In the genomic region with DNA sequence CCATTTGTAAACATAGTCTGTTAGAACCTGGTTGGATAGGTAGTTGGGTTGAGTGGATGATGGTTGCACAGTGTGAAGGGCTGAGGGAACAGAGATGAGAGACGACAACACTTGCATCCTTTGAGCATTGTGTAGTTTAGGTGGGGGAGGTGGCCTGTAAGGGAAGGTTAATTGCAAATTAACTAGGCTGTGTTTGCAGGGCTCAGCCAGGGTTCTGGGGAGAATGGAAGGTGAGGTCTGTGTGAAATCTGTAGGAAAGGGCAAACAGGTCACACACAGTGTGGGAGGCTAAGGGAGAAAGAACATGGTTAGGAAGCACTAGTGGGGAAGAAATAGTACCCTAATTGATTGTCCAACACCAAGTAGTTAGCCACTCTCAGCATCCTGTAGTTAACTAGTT, we compare ENCODE assay signal across 22 mouse cellular contexts.
A peak's percentile ranks its signal among the peaks of the same experiment; 100 is the strongest.
DNase-seq lines count a peak whose midpoint lies in the region; ATAC-seq and TF ChIP-seq lines count a peak whose summit lies in the region.
"Had no signal": no experiment of that assay in that cellular context is flagged by ENCODE, and none has a peak within 500 bp of the region (broad histone marks: within the 10 kb centered on the region; RNA-seq: fewer than 3 reads in every experiment).

No protein-coding gene starts in this region.

- no peaks in the 10 kb centered on the region for H3K4me1 ChIP-seq in forebrain, embryonic 11.5 days (replicated peaks; ENCODE audit: control insufficient read depth, insufficient read depth, low read length)
- peaks cover 36% of the 10 kb centered on the region for H3K4me1 ChIP-seq in forebrain, embryonic 10.5 days
- peaks cover 70% of the 10 kb centered on the region for H3K4me1 ChIP-seq in heart, embryonic 10.5 days
- peaks cover 37% of the 10 kb centered on the region for H3K4me1 ChIP-seq in liver, embryonic 11.5 days (replicated peaks; ENCODE audit: control insufficient read depth, insufficient read depth, low read length)
- peaks cover 30% of the 10 kb centered on the region for H3K4me1 ChIP-seq in liver, postnatal 0 days (ENCODE audit: insufficient read depth)
- peaks cover 12% of the 10 kb centered on the region for H3K4me1 ChIP-seq in hindbrain, embryonic 13.5 days (replicated peaks)
- H3K4me1 ChIP-seq: hindbrain, embryonic 15.5 days had no signal

- no peaks in the 10 kb centered on the region for H3K9me3 ChIP-seq in forebrain, embryonic 11.5 days (ENCODE audit: control insufficient read depth, low read length)
- no peaks in the 10 kb centered on the region for H3K9me3 ChIP-seq in forebrain, embryonic 10.5 days
- no peaks in the 10 kb centered on the region for H3K9me3 ChIP-seq in heart, embryonic 10.5 days
- no peaks in the 10 kb centered on the region for H3K9me3 ChIP-seq in liver, embryonic 11.5 days (ENCODE audit: control insufficient read depth, low read length)
- H3K9me3 ChIP-seq in liver, postnatal 0 days (ENCODE audit: low read length) = no peaks in the 10 kb centered on the region
- H3K9me3 ChIP-seq in hindbrain, embryonic 13.5 days = no peaks in the 10 kb centered on the region
- H3K9me3 ChIP-seq: embryonic facial prominence, embryonic 13.5 days; hindbrain, embryonic 10.5 days; hindbrain, embryonic 15.5 days had no signal

- no peak overlapping the region for H3K4me2 ChIP-seq in forebrain, embryonic 11.5 days (ENCODE audit: low read depth, low read length, severe bottlenecking)
- H3K4me2 ChIP-seq in liver, embryonic 11.5 days = no peak overlapping the region
- no peak overlapping the region for H3K4me2 ChIP-seq in liver, postnatal 0 days (ENCODE audit: low read depth, low read length)
- H3K4me2 ChIP-seq in hindbrain, embryonic 13.5 days = no peak overlapping the region
- H3K4me2 ChIP-seq: embryonic facial prominence, embryonic 13.5 days; hindbrain, embryonic 15.5 days had no signal

- no peak for ATAC-seq in forebrain, embryonic 11.5 days (replicated peaks; ENCODE audit: low FRiP score)
- ATAC-seq in liver, embryonic 11.5 days (replicated peaks; ENCODE audit: low FRiP score) = 0 out of 2 replicates have a peak, but pooled peaks have one; percentile 13
- no peak for ATAC-seq in liver, postnatal 0 days
- no peak for ATAC-seq in hindbrain, embryonic 13.5 days (ENCODE audit: low FRiP score)
- ATAC-seq: CD4-positive, CD25-positive, alpha-beta regulatory T cell, adult 4 months; forebrain, embryonic 14.5 days; inflammation-experienced regulatory T-cells, adult 6 months; Patski had no signal

- no peak for TF ChIP-seq EP300 in liver, postnatal 0 days (IDR thresholded peaks at IDR 0.05; ENCODE audit: low read depth)

- H3K36me3 ChIP-seq in forebrain, embryonic 11.5 days (ENCODE audit: control insufficient read depth, insufficient read depth, low read length) = no peaks in the 10 kb centered on the region
- 0 out of 2 replicates have a peak, but pooled peaks cover 4% of the 10 kb centered on the region for H3K36me3 ChIP-seq in forebrain, embryonic 10.5 days (replicated peaks)
- no peaks in the 10 kb centered on the region for H3K36me3 ChIP-seq in heart, embryonic 10.5 days
- H3K36me3 ChIP-seq in liver, embryonic 11.5 days (ENCODE audit: control insufficient read depth, insufficient read depth, low read length) = no peaks in the 10 kb centered on the region
- no peaks in the 10 kb centered on the region for H3K36me3 ChIP-seq in liver, postnatal 0 days (replicated peaks; ENCODE audit: insufficient read depth, low read length)
- H3K36me3 ChIP-seq in hindbrain, embryonic 13.5 days = no peaks in the 10 kb centered on the region
- H3K36me3 ChIP-seq: embryonic facial prominence, embryonic 13.5 days; hindbrain, embryonic 10.5 days; hindbrain, embryonic 15.5 days had no signal

- TF ChIP-seq CTCF in liver, postnatal 0 days (IDR thresholded peaks at IDR 0.05; ENCODE audit: low read depth) = no peak

- DNase-seq in forebrain, embryonic 11.5 days (ENCODE audit: low spot score) = peak; percentile 19
- no peak for DNase-seq in forebrain, embryonic 10.5 days (ENCODE audit: extremely low spot score, low spot score)
- no peak for DNase-seq in heart, embryonic 10.5 days (ENCODE audit: low spot score)
- DNase-seq in heart, adult 18-20 months = no peak
- DNase-seq in liver, embryonic 11.5 days (ENCODE audit: low spot score) = no peak
- no peak for DNase-seq in liver, postnatal 0 days
- DNase-seq: adrenal gland, adult 2 months; adrenal gland, postnatal 25 days; B cell, adult 2 months; cerebellum, adult 18-20 months; cerebellum, adult 9-11 months; cerebellum, postnatal 36 days; gastrocnemius, postnatal 10 days; heart, postnatal 10 days had no signal

- H3K27me3 ChIP-seq in forebrain, embryonic 11.5 days (ENCODE audit: control insufficient read depth, insufficient read depth, low read length) = no peaks in the 10 kb centered on the region
- no peaks in the 10 kb centered on the region for H3K27me3 ChIP-seq in forebrain, embryonic 10.5 days (ENCODE audit: poor library complexity, severe bottlenecking)
- H3K27me3 ChIP-seq in heart, embryonic 10.5 days (ENCODE audit: insufficient read depth, poor library complexity, severe bottlenecking) = no peaks in the 10 kb centered on the region
- H3K27me3 ChIP-seq in liver, embryonic 11.5 days (replicated peaks; ENCODE audit: control insufficient read depth, insufficient read depth, low read length) = no peaks in the 10 kb centered on the region
- H3K27me3 ChIP-seq in liver, postnatal 0 days (ENCODE audit: insufficient read depth, low read length) = no peaks in the 10 kb centered on the region
- H3K27me3 ChIP-seq in hindbrain, embryonic 13.5 days = no peaks in the 10 kb centered on the region
- H3K27me3 ChIP-seq: embryonic facial prominence, embryonic 13.5 days; hindbrain, embryonic 15.5 days; Patski had no signal

- 17% methylated on average over 1 of the region's 1 CpGs for WGBS in forebrain, embryonic 11.5 days
- 9% methylated on average over 1 of the region's 1 CpGs for WGBS in forebrain, embryonic 10.5 days
- 12% methylated on average over 1 of the region's 1 CpGs for WGBS in heart, embryonic 10.5 days
- WGBS in liver, embryonic 11.5 days = 29% methylated on average over 1 of the region's 1 CpGs
- 50% methylated on average over 1 of the region's 1 CpGs for WGBS in liver, postnatal 0 days (ENCODE audit: insufficient replicate concordance)
- WGBS in hindbrain, embryonic 13.5 days = 20% methylated on average over 1 of the region's 1 CpGs

- H3K4me3 ChIP-seq in forebrain, embryonic 11.5 days (ENCODE audit: low read depth, low read length) = no peak overlapping the region
- no peak overlapping the region for H3K4me3 ChIP-seq in forebrain, embryonic 10.5 days
- no peak overlapping the region for H3K4me3 ChIP-seq in heart, embryonic 10.5 days
- H3K4me3 ChIP-seq in liver, embryonic 11.5 days (ENCODE audit: low read depth, low read length) = no peak overlapping the region
- no peak overlapping the region for H3K4me3 ChIP-seq in liver, postnatal 0 days (ENCODE audit: low read depth, low read length)
- no peak overlapping the region for H3K4me3 ChIP-seq in hindbrain, embryonic 13.5 days
- H3K4me3 ChIP-seq: embryonic facial prominence, embryonic 13.5 days; hindbrain, embryonic 10.5 days; hindbrain, embryonic 15.5 days had no signal

- no peak overlapping the region for H3K27ac ChIP-seq in forebrain, embryonic 11.5 days (ENCODE audit: low read depth, low read length)
- H3K27ac ChIP-seq in forebrain, embryonic 10.5 days = no peak overlapping the region
- H3K27ac ChIP-seq in heart, embryonic 10.5 days = 0 out of 2 replicates have a peak overlapping the region, but pooled peaks have one; percentile 16
- no peak overlapping the region for H3K27ac ChIP-seq in liver, embryonic 11.5 days (ENCODE audit: low read depth, low read length)
- no peak overlapping the region for H3K27ac ChIP-seq in liver, postnatal 0 days (ENCODE audit: low read depth)
- H3K27ac ChIP-seq in hindbrain, embryonic 13.5 days = no peak overlapping the region
- H3K27ac ChIP-seq: embryonic facial prominence, embryonic 13.5 days; hindbrain, embryonic 10.5 days; hindbrain, embryonic 15.5 days had no signal

- H3K9ac ChIP-seq in forebrain, embryonic 11.5 days (ENCODE audit: low read length) = no peak overlapping the region
- no peak overlapping the region for H3K9ac ChIP-seq in liver, embryonic 11.5 days (ENCODE audit: low read depth, low read length)
- no peak overlapping the region for H3K9ac ChIP-seq in liver, postnatal 0 days (replicated peaks)
- no peak overlapping the region for H3K9ac ChIP-seq in hindbrain, embryonic 13.5 days
- H3K9ac ChIP-seq: embryonic facial prominence, embryonic 13.5 days; hindbrain, embryonic 15.5 days had no signal
